Mouse (Mus musculus): ENCODE measurements around the gene Bmp15. TPM values are rescaled to one million over a fixed set of nuclear protein-coding genes. Genes with fewer than 3 reads are reported as not detected.

Bmp15 gene
- under 1 TPM in 1 of 2 experiments, not detected in 1; 0.15 TPM for total RNA-seq (2021)

DNA sequence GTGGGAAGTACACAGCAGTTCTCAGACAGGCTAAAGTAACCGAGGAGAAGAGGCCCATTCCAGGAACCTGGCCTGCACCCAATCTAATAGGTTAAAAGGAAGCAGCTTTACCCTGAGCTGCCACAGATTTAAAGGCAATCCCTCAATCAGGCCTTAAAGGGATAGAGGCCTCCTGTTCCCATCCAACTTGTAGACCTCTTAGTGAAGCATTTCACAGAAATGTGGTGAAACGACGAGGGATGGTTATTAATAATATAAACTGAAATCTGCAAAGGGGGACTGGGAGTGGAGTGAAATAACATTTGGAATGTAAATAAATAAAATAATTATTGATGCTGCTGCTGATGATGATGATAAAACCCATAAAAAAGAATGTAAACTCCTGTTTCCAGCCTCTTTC is at the start of gene Bmp15:
Bmp15 (minus strand) TSS at position 101 of the 400 bp plus-strand sequence.
- DNase-seq, result no peak

DNA sequence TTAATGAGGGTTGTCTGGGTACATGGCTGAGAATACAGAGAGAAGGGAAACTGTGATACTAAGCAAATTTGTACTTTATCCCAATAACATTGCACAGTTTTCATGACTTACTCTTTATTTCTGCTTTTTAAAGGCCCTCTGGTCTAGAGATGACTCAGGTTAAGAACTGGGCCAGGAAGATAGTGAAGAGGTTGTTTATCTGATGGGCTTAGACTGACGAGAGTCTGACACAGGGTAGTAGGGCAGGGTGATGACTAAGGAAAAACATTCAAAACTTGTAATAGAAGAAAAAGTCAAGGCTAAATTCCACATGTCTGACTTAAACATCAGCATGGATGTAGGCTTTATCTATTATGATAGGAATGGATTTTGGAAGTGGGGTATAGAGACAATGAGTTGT is 48.3 kb upstream of the Bmp15 start:
- no peak for DNase-seq

DNA sequence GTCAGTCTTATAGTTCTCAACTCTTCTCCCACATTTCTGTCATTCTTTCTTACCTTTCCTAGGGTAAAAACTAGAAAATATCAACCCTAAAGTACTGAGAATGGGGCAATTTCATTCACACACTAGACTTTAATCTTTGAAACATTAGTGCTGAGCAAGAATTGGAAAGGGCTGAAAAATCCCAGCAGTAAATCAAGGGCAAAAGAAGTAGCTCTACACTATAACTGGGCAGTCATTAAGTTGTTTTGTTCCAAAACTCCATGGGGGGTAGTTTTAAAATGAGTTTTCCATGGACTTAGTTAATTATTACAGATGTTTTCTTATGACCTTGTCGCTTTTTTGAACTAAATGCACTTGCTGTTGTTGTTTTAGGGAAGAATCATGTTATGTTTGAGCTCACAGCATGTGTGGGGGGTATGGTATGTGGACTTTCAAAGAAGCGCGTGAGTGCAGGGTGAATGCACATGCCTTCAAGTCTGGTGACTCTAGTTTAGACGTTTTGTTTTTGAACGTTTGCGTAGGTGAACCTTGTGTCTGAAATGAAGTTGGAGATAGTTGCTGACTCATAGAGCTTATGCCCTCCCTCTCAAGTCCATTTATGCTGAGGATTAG is 37.1 kb upstream of the Bmp15 start:
- DNase-seq, result no peak

DNA sequence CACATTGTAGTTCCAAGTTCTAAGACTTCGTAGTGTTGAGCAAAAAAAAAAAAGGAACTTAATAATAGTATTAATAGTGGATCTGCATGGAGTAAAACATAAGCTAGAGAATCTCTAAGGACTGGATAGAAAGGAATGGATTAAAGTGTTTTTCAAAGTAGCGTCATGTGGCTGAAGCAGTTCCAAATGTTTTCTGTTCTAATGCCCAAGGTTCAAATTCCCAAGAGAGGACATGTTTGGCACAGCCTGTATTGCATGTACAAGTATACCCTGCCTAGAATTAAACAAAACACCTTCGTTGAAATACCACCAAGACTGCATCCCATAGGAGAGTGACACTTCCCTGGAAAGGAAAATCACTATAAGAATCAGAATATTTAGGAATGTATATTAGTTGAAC is 36.4 kb upstream of the Bmp15 start:
- no peak for DNase-seq

DNA sequence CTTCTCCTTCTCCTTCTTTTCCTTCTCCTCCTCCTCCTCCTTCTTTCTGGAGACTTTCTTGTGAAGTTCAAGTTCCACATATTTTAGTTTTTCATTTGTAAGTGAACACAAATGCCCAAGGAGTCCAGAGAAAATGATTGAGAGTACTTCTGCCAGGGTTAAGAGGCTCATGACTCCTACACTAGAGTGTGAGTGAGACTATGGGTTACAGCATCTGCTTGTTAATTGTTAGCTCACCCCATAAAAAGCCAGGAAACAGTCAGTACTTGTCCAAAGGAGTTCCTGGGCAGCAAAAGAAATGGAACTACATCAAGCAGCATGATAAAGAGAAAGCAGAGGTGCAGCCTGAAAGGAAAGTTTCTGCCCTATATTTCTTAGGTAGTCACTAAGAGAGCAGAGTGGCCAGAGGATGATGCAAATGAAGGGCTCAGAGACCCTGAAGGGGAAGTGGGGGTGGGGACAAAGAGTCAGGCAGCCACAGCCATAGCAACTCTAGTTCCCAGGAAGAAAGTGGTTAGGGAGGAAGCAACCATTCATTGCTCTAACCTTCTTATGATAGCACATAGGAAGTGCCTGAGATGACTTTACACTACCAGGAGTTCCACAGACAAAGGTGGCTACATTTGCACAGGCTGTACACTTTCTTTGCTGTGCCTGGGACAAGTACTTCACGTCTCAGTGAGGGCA is 24.9 kb upstream of the Bmp15 start:
- DNase-seq, result no peak

DNA sequence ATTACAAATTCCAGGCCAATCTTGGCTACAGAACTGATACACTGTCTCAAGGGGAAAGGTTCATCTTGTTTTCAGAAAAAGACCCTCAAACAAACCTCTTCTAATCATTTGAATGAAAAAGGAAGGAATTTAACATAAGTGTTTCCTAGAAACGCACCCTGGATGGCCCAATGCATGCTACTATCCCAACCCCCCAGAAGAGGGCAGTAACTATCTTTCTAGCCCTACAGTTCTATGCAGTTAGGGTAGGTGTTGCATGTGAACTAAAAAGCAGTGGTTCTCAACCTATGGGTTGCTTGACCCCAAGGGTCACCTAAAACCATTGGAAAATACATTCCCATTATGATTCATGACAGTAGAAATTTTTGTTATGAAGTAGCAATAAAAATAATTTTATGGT is 3.5 kb upstream of the Bmp15 start:
- DNase-seq, result no peak

DNA sequence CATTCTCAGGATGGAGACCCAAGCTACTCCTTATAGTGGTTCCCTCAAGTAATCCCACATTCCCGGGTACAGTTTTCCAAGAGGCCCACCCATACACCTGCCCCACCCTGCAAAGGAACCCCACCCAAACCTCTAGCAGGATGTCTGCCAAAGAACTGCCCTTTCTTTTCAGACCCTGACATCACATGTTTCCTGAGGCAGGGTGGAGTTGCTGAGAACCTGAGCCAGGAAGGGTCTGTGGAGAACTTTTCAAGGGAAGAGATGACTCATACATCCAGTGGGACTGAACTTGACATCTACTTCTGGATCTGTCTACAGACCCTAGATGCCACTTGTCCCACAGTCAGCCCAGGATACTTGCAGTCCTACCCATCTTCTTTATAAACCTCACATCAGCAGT is 2.8 kb downstream of the Bmp15 start:
- DNase-seq, result no peak

Other genes starting within 250 kb of the Bmp15 start
- gene AU022751, start 237.3 kb downstream of the Bmp15 start, total RNA-seq (2021), result 1 to 10 TPM in 1 of 2 experiments, under 1 TPM in 1; 0.80 to 1.4 TPM
- 10 to 100 TPM; 30.4 to 32.1 TPM for gene Nudt10, start 147.7 kb downstream of the Bmp15 start, total RNA-seq (2021)
- gene Shroom4, start 79.1 kb upstream of the Bmp15 start, total RNA-seq (2021), result 1 to 10 TPM; 5.6 to 5.7 TPM

Measured in layer of hippocampus, postnatal 36 days (tissue).